Mouse (Mus musculus) liver, embryonic 11.5 days (tissue): Measurements from ENCODE around the gene Hdac1. TPM values are rescaled to one million over a fixed set of nuclear protein-coding genes. Genes with fewer than 3 reads are reported as not detected.
"Not testable (repeated sequence)": the region's sequence is repeated elsewhere in the genome, so short reads cannot be mapped to it uniquely, and the experiment has no call there.

Source experiments
- ATAC-seq: fragments of 200-750 bp; cut with Nextera tagmentation; replicated peaks from 2 replicates; pipeline ENCODE4 v1.8.0; 2017; ENCODE audit warnings: moderate number of reproducible peaks, mild to moderate bottlenecking, moderate TSS enrichment, moderate library complexity; ENCODE audit not compliant: low FRiP score
- DNase-seq: peaks from one replicate; pipeline ENCODE4 v3.0.0-alpha.2; 2017; ENCODE audit warnings: low spot score
- H3K27ac ChIP-seq: fragments of 300-500 bp; sonication (generic); 2 replicates; pipeline ENCODE4 v1.5.1; 2014; ENCODE audit warnings: mild to moderate bottlenecking, low read depth, low read length, control low read depth
- H3K27me3 ChIP-seq: fragments of 300-500 bp; sonication (generic); replicated peaks from 2 replicates; pipeline ENCODE4 v1.6.1; 2014; ENCODE audit warnings: low read length, mixed read lengths; ENCODE audit not compliant: control insufficient read depth, insufficient read depth
- H3K36me3 ChIP-seq: fragments of 300-500 bp; sonication (generic); 2 replicates; pipeline ENCODE4 v1.6.1; 2014; ENCODE audit warnings: mild to moderate bottlenecking, low read length, moderate library complexity, mixed read lengths; ENCODE audit not compliant: control insufficient read depth, insufficient read depth
- H3K4me1 ChIP-seq: fragments of 300-500 bp; sonication (generic); replicated peaks from 2 replicates; pipeline ENCODE4 v1.6.1; 2014; ENCODE audit warnings: low read length, mixed read lengths; ENCODE audit not compliant: control insufficient read depth, insufficient read depth
- H3K4me2 ChIP-seq: fragments of 300-500 bp; sonication (generic); 2 replicates; pipeline ENCODE4 v1.6.1; 2014; ENCODE audit warnings: mild to moderate bottlenecking, control low read depth, moderate library complexity
- H3K4me3 ChIP-seq: fragments of 300-500 bp; sonication (generic); 2 replicates; pipeline ENCODE4 v1.5.1; 2014; ENCODE audit warnings: low read depth, low read length, control low read depth
- H3K9ac ChIP-seq: fragments of 300-500 bp; sonication (generic); 2 replicates; pipeline ENCODE4 v1.6.1; 2014; ENCODE audit warnings: low read depth, low read length, control low read depth
- H3K9me3 ChIP-seq: fragments of 300-500 bp; sonication (generic); 2 replicates; pipeline ENCODE4 v1.6.1; 2016; ENCODE audit warnings: low read length, inconsistent platforms, mixed read lengths; ENCODE audit not compliant: control insufficient read depth
- WGBS: fragments of 180-500 bp; shearing (Covaris S2); extraction: QIAGEN DNeasy Blood & Tissue Kit; methylation state at CpG from one replicate; pipeline ENCODE4 v1.1.7; 2014; 5-methylcytosine and 5-hydroxymethylcytosine counted together
- polyA plus RNA-seq: library from polyadenylated mRNA; unstranded; fragments of >200 nt; fragmentation: Nextera tagmentation; extraction: Ambion mirVana; gene quantifications from 2 replicates; pipeline ENCODE4 v1.2.1, GENCODE M21; 2014

Gene Hdac1
- polyA plus RNA-seq, 1 experiment from 2014 or later, result 215 TPM

- Histone ChIP-seq H3K4me1 (peaks cover 14% of the 10 kb centered on the region), H3K9me3 (no peaks in the 10 kb centered on the region), H3K4me2 (peak overlapping the region; percentile 78), H3K27ac (no peak overlapping the region), H3K36me3 (no peaks in the 10 kb centered on the region), H3K4me3 (peak overlapping the region; percentile 39), H3K27me3 (0 out of 2 replicates have a peak, but pooled peaks cover 3% of the 10 kb centered on the region), H3K9ac (no peak overlapping the region; the same call in 1 of the 2 replicates)
- ATAC-seq (no peak; the same call in 1 of the 2 replicates), DNase-seq (peak; percentile 62)
- whole genome bisulfite sequencing, result 2% methylated on average over 16 of the region's 16 CpGs
Observed at GRCm38 (mm10) chr4:129555421-129555861, 12.9 kb upstream of the Hdac1 start.

- H3K27ac ChIP-seq, H3K9ac ChIP-seq, H3K4me3 ChIP-seq, H3K9me3 ChIP-seq, H3K36me3 ChIP-seq, H3K27me3 ChIP-seq, H3K4me2 ChIP-seq, DNase-seq, ATAC-seq: not testable (repeated sequence)
- peaks cover 14% of the 10 kb centered on the region for H3K4me1 ChIP-seq
- 84% methylated on average over 6 of the region's 6 CpGs for WGBS
Observed at GRCm38 (mm10) chr4:129554512-129554911, 12.0 kb upstream of the Hdac1 start.

- Histone ChIP-seq H3K4me2 (no peak overlapping the region), H3K4me1 (no peaks in the 10 kb centered on the region; the same call in none of the 2 replicates), H3K27me3 (no peaks in the 10 kb centered on the region), H3K4me3 (no peak overlapping the region), H3K9ac (no peak overlapping the region), H3K36me3 (no peaks in the 10 kb centered on the region), H3K27ac (no peak overlapping the region), H3K9me3 (no peaks in the 10 kb centered on the region)
- no peak for DNase-seq
- 62% methylated on average over 1 of the region's 1 CpGs for WGBS
- no peak for ATAC-seq
Observed at GRCm38 (mm10) chr4:129550295-129550694, 7.8 kb upstream of the Hdac1 start.

DNA sequence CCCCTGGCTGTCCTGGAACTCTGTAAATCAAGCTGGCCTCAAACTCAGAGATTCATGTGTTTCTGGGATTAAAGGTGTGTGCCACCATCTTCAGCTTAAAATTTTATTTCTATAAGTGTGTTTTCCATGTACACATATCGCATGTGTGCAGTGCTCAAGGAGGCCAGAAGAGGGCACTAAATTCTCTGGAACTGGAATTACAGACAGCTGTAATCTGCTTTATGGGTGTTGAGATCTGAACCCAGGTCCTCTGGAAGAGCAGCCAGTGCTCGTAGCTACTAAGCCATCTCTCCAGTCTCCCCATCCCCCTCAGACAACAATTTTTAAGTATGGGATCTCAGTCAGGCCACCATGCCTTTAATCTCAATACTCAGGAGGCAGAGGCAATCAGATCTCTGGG, 6.8 kb upstream of the Hdac1 start:
- WGBS, result 74% methylated on average over 2 of the region's 2 CpGs
- ATAC-seq, result no peak
- no peak overlapping the region for H3K9ac ChIP-seq
- no peaks in the 10 kb centered on the region for H3K27me3 ChIP-seq
- no peaks in the 10 kb centered on the region for H3K36me3 ChIP-seq
- H3K4me1 ChIP-seq, result peaks cover 3% of the 10 kb centered on the region; the same call in 1 of the 2 replicates
- no peak for DNase-seq
- no peak overlapping the region for H3K4me2 ChIP-seq
- H3K27ac ChIP-seq, result no peak overlapping the region
- H3K4me3 ChIP-seq, result no peak overlapping the region
- no peaks in the 10 kb centered on the region for H3K9me3 ChIP-seq

DNA sequence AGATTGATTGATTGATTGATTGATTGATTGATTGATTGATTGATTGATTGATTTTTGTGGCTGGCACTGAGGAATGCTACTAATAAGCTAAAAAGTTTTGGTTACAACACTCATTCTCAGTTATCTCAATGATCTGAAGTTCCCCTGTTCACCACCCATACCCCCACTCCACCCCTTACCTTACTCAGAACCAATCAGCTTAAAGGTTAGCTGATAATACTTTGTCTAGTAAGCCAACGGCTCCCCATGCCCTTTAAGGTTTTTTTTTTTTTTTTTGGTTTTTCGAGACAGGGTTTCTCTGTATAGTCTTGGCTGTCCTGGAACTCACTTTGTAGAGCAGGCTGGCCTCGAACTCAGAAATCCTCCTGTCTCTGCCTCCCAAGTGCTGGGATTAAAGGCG, 5.1 kb upstream of the Hdac1 start:
- H3K9ac ChIP-seq, H3K9me3 ChIP-seq, H3K4me3 ChIP-seq, ATAC-seq, H3K27ac ChIP-seq, H3K4me2 ChIP-seq, H3K27me3 ChIP-seq, H3K36me3 ChIP-seq, DNase-seq, H3K4me1 ChIP-seq: not testable (repeated sequence)
- WGBS, result 74% methylated on average over 4 of the region's 4 CpGs

DNA sequence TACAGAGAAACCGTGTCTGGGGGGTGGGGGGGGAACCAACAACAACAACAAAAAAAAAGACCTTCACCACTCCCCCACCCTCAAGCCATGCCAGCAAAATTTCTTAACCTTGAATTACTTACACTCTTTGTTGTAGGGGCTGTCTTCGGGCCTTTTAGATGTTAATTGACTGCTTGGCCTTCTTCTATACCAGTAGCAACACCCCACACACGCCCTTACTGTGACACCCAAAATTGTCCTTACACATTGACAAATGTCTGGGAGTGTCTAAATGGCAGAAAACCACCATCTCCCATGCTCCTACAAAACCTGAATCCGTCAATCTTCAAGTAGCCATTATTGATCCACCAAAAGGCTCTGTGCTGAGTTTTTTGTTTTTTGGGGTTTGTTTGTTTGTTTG, 1.6 kb upstream of the Hdac1 start:
- Histone ChIP-seq H3K9me3 (no peaks in the 10 kb centered on the region), H3K36me3 (peaks cover 6% of the 10 kb centered on the region; the same call in 1 of the 2 replicates), H3K4me2 (no peak overlapping the region), H3K4me3 (no peak overlapping the region), H3K4me1 (peaks cover 13% of the 10 kb centered on the region), H3K27me3 (no peaks in the 10 kb centered on the region), H3K27ac (no peak overlapping the region), H3K9ac (no peak overlapping the region)
- WGBS, result 88% methylated on average over 4 of the region's 4 CpGs
- DNase-seq (no peak), ATAC-seq (no peak)

GRCm38 (mm10) chr4:129541868-129542591, 483 bp downstream of the Hdac1 start:
- Histone ChIP-seq H3K27me3 (no peaks in the 10 kb centered on the region), H3K4me3 (peak overlapping the region; percentile 94), H3K27ac (peak overlapping the region; percentile 82), H3K36me3 (peaks cover 9% of the 10 kb centered on the region; the same call in 1 of the 2 replicates), H3K9me3 (no peaks in the 10 kb centered on the region), H3K9ac (peak overlapping the region; percentile 95), H3K4me2 (peak overlapping the region; percentile 76), H3K4me1 (peaks cover 13% of the 10 kb centered on the region)
- under 1% methylated on average over 30 of the region's 30 CpGs for WGBS
- ATAC-seq (no peak), DNase-seq (peak; percentile 45)

DNA sequence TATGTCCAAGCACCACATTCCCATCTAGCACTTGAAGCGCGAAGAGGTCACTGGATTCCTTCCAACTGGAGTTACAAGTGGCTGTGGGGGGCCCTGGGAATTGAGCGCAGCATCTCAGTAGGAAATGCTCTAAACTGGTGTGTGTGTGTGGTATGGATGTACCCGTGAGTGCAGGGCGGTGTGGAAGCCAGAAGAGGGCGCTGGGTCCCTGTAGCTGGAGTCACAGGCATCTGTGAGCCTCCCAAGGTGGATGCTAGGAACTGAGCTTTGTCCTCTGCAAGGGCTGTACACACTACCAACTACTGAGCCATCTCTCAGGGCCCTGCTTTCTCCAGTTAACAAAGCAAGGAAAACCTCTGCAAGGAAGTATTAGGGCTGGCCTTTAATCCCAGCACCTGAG, 2.5 kb downstream of the Hdac1 start:
- Histone ChIP-seq H3K36me3 (peaks cover 9% of the 10 kb centered on the region; the same call in 1 of the 2 replicates), H3K9me3 (no peaks in the 10 kb centered on the region), H3K9ac (no peak overlapping the region), H3K4me1 (peaks cover 13% of the 10 kb centered on the region), H3K27me3 (no peaks in the 10 kb centered on the region), H3K27ac (no peak overlapping the region), H3K4me2 (no peak overlapping the region), H3K4me3 (no peak overlapping the region)
- ATAC-seq, result no peak
- DNase-seq, result no peak
- WGBS, result 92% methylated on average over 6 of the region's 6 CpGs

- not testable (repeated sequence) for ATAC-seq, H3K27me3 ChIP-seq, DNase-seq, H3K4me1 ChIP-seq, H3K9ac ChIP-seq, H3K4me2 ChIP-seq, H3K27ac ChIP-seq, H3K9me3 ChIP-seq, H3K4me3 ChIP-seq
- 91% methylated on average over 5 of the region's 6 CpGs for WGBS
- peaks cover 33% of the 10 kb centered on the region for H3K36me3 ChIP-seq
Observed at GRCm38 (mm10) chr4:129528901-129529300, 13.6 kb downstream of the Hdac1 start.
